Comparison of ENCODE assay signal across 20 mouse cellular contexts in the genomic region with DNA sequence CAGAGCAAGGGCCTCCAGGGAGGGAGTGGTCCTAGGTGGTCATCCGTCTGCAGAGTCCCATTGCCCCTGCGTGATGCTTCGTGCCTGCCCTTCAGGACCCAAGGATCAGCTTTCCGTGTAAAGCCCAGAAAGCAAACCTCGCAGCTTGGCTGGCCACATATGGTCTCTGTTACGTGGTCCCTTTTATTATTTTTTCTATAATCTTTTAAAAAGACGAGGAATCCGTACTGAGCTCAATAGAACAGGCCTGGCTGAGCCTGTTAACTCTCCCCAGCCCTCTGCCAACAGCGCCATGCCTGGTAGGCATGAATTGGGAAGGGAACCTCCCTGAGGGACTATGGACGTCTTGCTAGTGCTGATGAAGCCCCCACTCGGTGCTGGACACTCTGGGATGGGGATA.
DNase-seq lines count a peak whose midpoint lies in the region; ATAC-seq lines count a peak whose summit lies in the region.
"Had no signal": no experiment of that assay in that cellular context is flagged by ENCODE, and none has a peak within 500 bp of the region (broad histone marks: within the 10 kb centered on the region; RNA-seq: fewer than 3 reads in every experiment).

No protein-coding gene starts in this region.

- H3K4me2 ChIP-seq in kidney, embryonic 16.5 days (replicated peaks; ENCODE audit: low read depth, low read length): no peak overlapping the region
- no peak overlapping the region for H3K4me2 ChIP-seq in embryonic facial prominence, embryonic 12.5 days (replicated peaks)
- H3K4me2 ChIP-seq in limb, embryonic 13.5 days (replicated peaks): 0 out of 2 replicates have a peak overlapping the region, but pooled peaks have one; percentile 4
- H3K4me2 ChIP-seq: heart, embryonic 11.5 days; hindbrain, embryonic 14.5 days; intestine, embryonic 15.5 days; liver, embryonic 13.5 days had no signal

- no peaks in the 10 kb centered on the region for H3K36me3 ChIP-seq in heart, embryonic 10.5 days
- no peaks in the 10 kb centered on the region for H3K36me3 ChIP-seq in kidney, embryonic 16.5 days (ENCODE audit: insufficient read depth, low read length)
- no peaks in the 10 kb centered on the region for H3K36me3 ChIP-seq in embryonic facial prominence, embryonic 12.5 days
- no peaks in the 10 kb centered on the region for H3K36me3 ChIP-seq in limb, embryonic 13.5 days
- H3K36me3 ChIP-seq: intestine, embryonic 15.5 days; liver, embryonic 13.5 days had no signal

- H3K9ac ChIP-seq in kidney, embryonic 16.5 days (replicated peaks; ENCODE audit: low read length): no peak overlapping the region; the same call in 1 of the 2 replicates
- H3K9ac ChIP-seq in embryonic facial prominence, embryonic 12.5 days: no peak overlapping the region
- H3K9ac ChIP-seq in limb, embryonic 13.5 days: peak overlapping the region; percentile 9; the same call in 1 of the 2 replicates
- H3K9ac ChIP-seq: hindbrain, embryonic 14.5 days; intestine, embryonic 15.5 days; liver, embryonic 13.5 days had no signal

- 82% methylated on average over 11 of the region's 11 CpGs for WGBS in heart, embryonic 10.5 days
- WGBS in kidney, embryonic 16.5 days: 63% methylated on average over 11 of the region's 11 CpGs
- WGBS in embryonic facial prominence, embryonic 12.5 days: 31% methylated on average over 11 of the region's 11 CpGs
- 33% methylated on average over 11 of the region's 11 CpGs for WGBS in limb, embryonic 13.5 days

- peak overlapping the region; percentile 57; the same call in 1 of the 2 replicates for H3K27ac ChIP-seq in heart, embryonic 10.5 days
- H3K27ac ChIP-seq in kidney, embryonic 16.5 days (ENCODE audit: low read length): peak overlapping the region; percentile 36; the same call in 1 of the 2 replicates
- H3K27ac ChIP-seq in embryonic facial prominence, embryonic 12.5 days: peak overlapping the region; percentile 63
- peak overlapping the region; percentile 67 for H3K27ac ChIP-seq in limb, embryonic 13.5 days
- H3K27ac ChIP-seq: hindbrain, embryonic 14.5 days; left cerebral cortex, adult 2 months; liver, embryonic 13.5 days had no signal

- H3K27me3 ChIP-seq in heart, embryonic 10.5 days (ENCODE audit: insufficient read depth, poor library complexity, severe bottlenecking): peaks cover 17% of the 10 kb centered on the region
- H3K27me3 ChIP-seq in kidney, embryonic 16.5 days (ENCODE audit: insufficient read depth, low read length): no peaks in the 10 kb centered on the region
- H3K27me3 ChIP-seq in embryonic facial prominence, embryonic 12.5 days: no peaks in the 10 kb centered on the region
- H3K27me3 ChIP-seq in limb, embryonic 13.5 days: no peaks in the 10 kb centered on the region
- H3K27me3 ChIP-seq: intestine, embryonic 15.5 days had no signal

- no peak for DNase-seq in heart, embryonic 10.5 days (ENCODE audit: low spot score)
- no peak for DNase-seq in heart, postnatal 10 days
- DNase-seq in kidney, adult 11 months: no peak
- no peak for DNase-seq in adrenal gland, postnatal 36 days
- DNase-seq in gastrocnemius, postnatal 14 days: no peak
- DNase-seq: adrenal gland, postnatal 25 days; cerebellum, postnatal 10 days; kidney, postnatal 10 days; liver, embryonic 13.5 days; lung, adult 2 months; lung, postnatal 36 days; thymus, postnatal 14 days had no signal

- intact Hi-C loops in heart, postnatal 10 days (cut with DNase I): no loop called here
- intact Hi-C loops in gastrocnemius, postnatal 14 days (cut with DNase I; ENCODE audit: low total_unique reads): no loop called here

- H3K4me1 ChIP-seq in heart, embryonic 10.5 days: peaks cover 41% of the 10 kb centered on the region
- peaks cover 18% of the 10 kb centered on the region; the same call in 1 of the 2 replicates for H3K4me1 ChIP-seq in kidney, embryonic 16.5 days (ENCODE audit: insufficient read depth, low read length)
- H3K4me1 ChIP-seq in embryonic facial prominence, embryonic 12.5 days: peaks cover 38% of the 10 kb centered on the region
- H3K4me1 ChIP-seq in limb, embryonic 13.5 days: peaks cover 67% of the 10 kb centered on the region

- no peak for ATAC-seq in kidney, embryonic 16.5 days (ENCODE audit: low FRiP score, low TSS enrichment)
- no peak for ATAC-seq in embryonic facial prominence, embryonic 12.5 days (ENCODE audit: insufficient number of reproducible peaks, insufficient read depth, low FRiP score, low TSS enrichment)
- peak; percentile 7; the same call in 1 of the 2 replicates for ATAC-seq in limb, embryonic 13.5 days (ENCODE audit: low FRiP score, low read depth)
- ATAC-seq: CD4-positive, CD25-positive, alpha-beta regulatory T cell, adult 4 months had no signal

- H3K9me3 ChIP-seq in heart, embryonic 10.5 days: no peaks in the 10 kb centered on the region
- no peaks in the 10 kb centered on the region for H3K9me3 ChIP-seq in kidney, embryonic 16.5 days (ENCODE audit: low read length)
- no peaks in the 10 kb centered on the region for H3K9me3 ChIP-seq in embryonic facial prominence, embryonic 12.5 days
- H3K9me3 ChIP-seq in limb, embryonic 13.5 days: no peaks in the 10 kb centered on the region
- H3K9me3 ChIP-seq: intestine, embryonic 15.5 days; liver, embryonic 13.5 days had no signal

- H3K4me3 ChIP-seq in heart, embryonic 10.5 days: no peak overlapping the region
- no peak overlapping the region for H3K4me3 ChIP-seq in kidney, embryonic 16.5 days (ENCODE audit: low read length)
- no peak overlapping the region for H3K4me3 ChIP-seq in embryonic facial prominence, embryonic 12.5 days
- no peak overlapping the region for H3K4me3 ChIP-seq in limb, embryonic 13.5 days
- H3K4me3 ChIP-seq: intestine, embryonic 15.5 days; left cerebral cortex, adult 2 months; liver, embryonic 13.5 days had no signal
